Mouse (Mus musculus) ovary, postnatal 10 days (tissue): ENCODE results near the gene Ascc2.
A peak's percentile ranks its signal among the peaks of the same experiment; 100 is the strongest.
"Not testable (repeated sequence)": the region's sequence is repeated elsewhere in the genome, so short reads cannot be mapped to it uniquely, and the experiment has no call there.

ENCODE experiments used
- DNase-seq: peaks from one replicate; pipeline ENCODE4 v3.0.0; 2022; ENCODE audit warnings: low spot score

Ascc2 gene

GRCm38 (mm10) chr11:4685071-4685470, 47.5 kb downstream of the Ascc2 start:
- DNase-seq, result no peak

GRCm38 (mm10) chr11:4685510-4685909, 48.0 kb downstream of the Ascc2 start:
- no peak for DNase-seq

GRCm38 (mm10) chr11:4687027-4687426, 49.5 kb downstream of the Ascc2 start:
- DNase-seq, result no peak

GRCm38 (mm10) chr11:4687874-4688273, 50.3 kb downstream of the Ascc2 start:
- no peak for DNase-seq

- DNase-seq, result no peak
Observed at GRCm38 (mm10) chr11:4688632-4689380, 51.3 kb downstream of the Ascc2 start.

- no peak for DNase-seq
Observed at GRCm38 (mm10) chr11:4690353-4690752, 52.8 kb downstream of the Ascc2 start.

GRCm38 (mm10) chr11:4691213-4691612, 53.7 kb downstream of the Ascc2 start:
- DNase-seq, result no peak

- no peak for DNase-seq
Observed at GRCm38 (mm10) chr11:4692162-4692561, 54.6 kb downstream of the Ascc2 start.

- DNase-seq, result peak; percentile 30
Observed at GRCm38 (mm10) chr11:4697043-4697983, 59.8 kb downstream of the Ascc2 start.

GRCm38 (mm10) chr11:4700726-4701125, 63.2 kb downstream of the Ascc2 start:
- DNase-seq, result no peak

- no peak for DNase-seq
Observed at GRCm38 (mm10) chr11:4703688-4704071, 66.1 kb downstream of the Ascc2 start.

- peak; percentile 82 for DNase-seq
Observed at GRCm38 (mm10) chr11:4704072-4704964, 66.8 kb downstream of the Ascc2 start, which contains the start of the genes Uqcr10 and Zmat5. Gene Uqcr10 (minus strand): TSS chr11:4704342. Gene Zmat5 (plus strand): TSS chr11:4704678.

- no peak for DNase-seq
Observed at GRCm38 (mm10) chr11:4705178-4705577, 67.6 kb downstream of the Ascc2 start.

GRCm38 (mm10) chr11:4710188-4710587, 72.6 kb downstream of the Ascc2 start:
- DNase-seq, result not testable (repeated sequence)

GRCm38 (mm10) chr11:4712822-4713221, 75.3 kb downstream of the Ascc2 start:
- no peak for DNase-seq

- DNase-seq, result no peak
Observed at GRCm38 (mm10) chr11:4714727-4715126, 77.2 kb downstream of the Ascc2 start.

- no peak for DNase-seq
Observed at GRCm38 (mm10) chr11:4715596-4715995, 78.0 kb downstream of the Ascc2 start.

GRCm38 (mm10) chr11:4716530-4717236, 79.1 kb downstream of the Ascc2 start:
- DNase-seq, result no peak

- DNase-seq, result no peak
Observed at GRCm38 (mm10) chr11:4718548-4718947, 81.0 kb downstream of the Ascc2 start.

GRCm38 (mm10) chr11:4719961-4720360, 82.4 kb downstream of the Ascc2 start:
- DNase-seq, result no peak

- DNase-seq, result no peak
Observed at GRCm38 (mm10) chr11:4720393-4720792, 82.8 kb downstream of the Ascc2 start.
